Mouse (Mus musculus): ENCODE measurements around the gene Acacb. TPM values are rescaled to one million over a fixed set of nuclear protein-coding genes. Genes with fewer than 3 reads are reported as not detected.
A peak's percentile ranks its signal among the peaks of the same experiment; 100 is the strongest.

Acacb gene
- 1.7 and 2.3 TPM in 2 replicates for polyA plus RNA-seq (2014; fragmentation: Nextera tagmentation; extraction: Ambion mirVana)

DNA sequence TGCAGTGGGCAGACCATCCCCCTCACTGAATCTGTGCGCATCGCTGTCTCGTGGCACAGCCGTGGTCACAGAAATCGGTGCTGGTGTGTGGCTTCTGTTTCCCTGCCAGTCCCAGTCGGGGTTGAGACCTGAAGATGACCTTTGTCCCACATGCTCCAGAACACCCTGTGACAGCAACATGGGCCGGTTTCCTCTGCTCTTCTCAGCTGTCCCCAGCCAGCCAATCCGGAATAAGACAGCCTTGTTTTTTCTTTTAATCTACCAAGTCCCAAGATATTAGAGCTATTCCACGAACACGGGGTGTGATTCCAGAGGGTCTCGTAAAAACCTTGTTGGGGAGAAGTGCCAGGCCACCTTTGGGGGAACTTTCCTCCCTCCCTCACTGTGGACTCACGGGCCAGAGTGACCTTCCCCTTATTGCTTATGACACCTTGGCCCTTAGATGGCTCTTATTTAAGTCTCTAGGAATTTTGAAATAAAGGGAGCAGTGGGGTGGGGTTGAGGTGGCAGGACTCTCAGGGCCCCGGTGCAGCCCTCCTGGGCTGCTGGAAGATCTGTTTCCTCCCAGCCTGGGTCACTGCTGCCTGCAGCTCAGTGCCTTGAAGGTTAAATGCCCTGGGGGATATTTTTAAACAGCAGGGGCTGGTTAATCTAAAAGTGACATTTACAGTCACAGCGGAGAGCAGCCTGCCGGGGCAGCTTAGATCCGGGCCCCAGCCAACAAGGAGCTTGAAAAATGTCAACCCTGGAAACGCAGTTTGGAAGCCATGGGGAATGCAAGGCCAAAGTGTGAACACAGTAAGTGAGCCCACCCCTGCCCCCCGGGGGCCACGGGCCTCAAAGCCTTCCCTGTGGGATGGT lies at the start of gene Acacb:
TSS of gene Acacb (plus strand) at position 508 of the 861 bp plus-strand sequence.
- Histone ChIP-seq H3K9ac (0 out of 2 replicates have a peak within 1 kb of the TSS, but pooled peaks have one; percentile 23), H3K4me3 (ENCODE audit: low read depth, low read length) (no peak within 1 kb of the TSS), H3K4me1 (ENCODE audit: insufficient read depth) (no peaks in the 10 kb centered on the region), H3K27ac (ENCODE audit: low read depth) (peak within 1 kb of the TSS; percentile 16; the same call in 1 of the 2 replicates), H3K9me3 (ENCODE audit: low read depth, low read length) (no peaks in the 10 kb centered on the region), H3K27me3 (ENCODE audit: insufficient read depth, low read length) (no peaks in the 10 kb centered on the region), H3K4me2 (no peak within 1 kb of the TSS), H3K36me3 (ENCODE audit: insufficient read depth) (no peaks in the 10 kb centered on the region)
- no peak for TF ChIP-seq CTCF (IDR thresholded peaks at IDR 0.05; ENCODE audit: low read depth)
- 34% methylated on average over 19 of the region's 19 CpGs for WGBS
- ATAC-seq (ENCODE audit: insufficient read depth) (no peak), DNase-seq (no peak)

DNA sequence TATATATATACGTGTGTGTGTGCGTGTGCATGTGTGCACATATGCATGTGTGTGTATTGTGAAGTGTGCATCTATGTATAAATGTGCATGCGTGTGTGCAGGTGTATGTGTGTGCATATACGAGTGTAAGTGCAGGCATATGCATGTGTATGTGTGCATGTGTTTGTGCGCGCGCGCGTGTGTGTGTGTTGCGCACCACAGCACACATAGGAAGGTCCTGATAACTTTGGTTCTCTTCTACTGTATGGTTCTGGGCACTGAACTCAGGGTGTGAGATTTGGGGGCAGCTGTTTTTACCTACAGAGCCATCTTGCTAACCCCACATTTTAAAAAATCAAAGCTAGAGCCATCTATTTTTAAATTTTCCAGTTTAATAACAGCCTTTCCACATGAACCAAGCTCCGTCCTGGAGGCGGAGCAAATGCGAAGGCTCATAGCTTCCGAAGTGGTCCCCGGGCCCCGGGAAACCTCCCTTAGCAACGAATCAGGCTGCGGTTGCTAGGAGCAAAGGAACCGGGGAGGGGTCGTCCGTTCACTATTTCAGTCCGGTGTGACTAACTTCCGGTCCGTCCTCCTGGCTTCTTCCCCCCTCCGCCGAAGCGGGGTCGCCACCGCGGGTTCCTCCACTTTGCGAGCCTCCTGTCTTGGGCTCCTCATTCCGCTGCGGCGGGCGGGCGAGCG lies 46.5 kb upstream of the Acacb start:
- Histone ChIP-seq H3K9me3 (ENCODE audit: low read depth, low read length) (no peaks in the 10 kb centered on the region), H3K4me2 (peak overlapping the region; percentile 94), H3K9ac (peak overlapping the region; percentile 89), H3K4me3 (ENCODE audit: low read depth, low read length) (peak overlapping the region; percentile 91), H3K4me1 (ENCODE audit: insufficient read depth) (peaks cover 9% of the 10 kb centered on the region), H3K36me3 (ENCODE audit: insufficient read depth) (peaks cover 16% of the 10 kb centered on the region; the same call in 1 of the 2 replicates), H3K27me3 (ENCODE audit: insufficient read depth, low read length) (no peaks in the 10 kb centered on the region), H3K27ac (ENCODE audit: low read depth) (peak overlapping the region; percentile 46; the same call in 1 of the 2 replicates)
- no peak for TF ChIP-seq CTCF (IDR thresholded peaks at IDR 0.05; ENCODE audit: low read depth)
- WGBS = 8% methylated on average over 37 of the region's 37 CpGs
- ATAC-seq (ENCODE audit: insufficient read depth) (peak; percentile 92), DNase-seq (peak; percentile 96)

DNA sequence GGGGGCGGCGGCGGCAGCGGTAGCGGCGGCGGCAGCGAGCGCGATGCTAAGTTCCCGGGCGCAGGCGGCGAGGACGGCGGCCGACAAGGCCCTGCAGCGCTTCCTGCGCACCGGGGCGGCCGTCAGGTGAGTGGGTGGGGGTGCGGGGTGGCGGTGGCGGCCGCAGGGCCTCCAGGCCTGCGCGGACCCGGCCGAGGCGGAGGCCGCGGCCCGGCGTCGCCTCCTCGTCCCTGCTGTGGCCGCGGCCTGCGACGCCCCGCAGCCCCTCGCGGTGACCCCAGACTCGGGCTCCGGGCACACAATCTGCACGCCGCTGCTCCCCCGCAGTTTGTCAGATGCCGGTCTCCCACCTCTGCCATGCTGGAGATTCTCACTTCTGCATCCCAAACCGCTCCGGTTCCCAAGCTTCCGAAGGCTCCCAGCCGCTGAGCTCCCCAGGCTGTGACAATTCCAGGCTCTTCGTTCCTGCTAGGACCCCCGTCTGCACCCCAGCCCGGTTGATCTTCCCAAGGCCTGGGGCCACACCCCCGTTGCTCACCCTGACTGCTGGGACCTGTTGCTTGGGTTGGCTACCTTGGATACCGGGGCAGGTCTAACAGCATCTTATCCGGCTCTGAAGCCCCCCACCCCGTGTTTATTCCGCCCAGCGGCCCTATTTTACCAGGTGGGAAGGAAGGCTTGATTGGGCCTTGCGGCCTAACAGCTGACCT lies 45.8 kb upstream of the Acacb start:
- peak; percentile 74 for ATAC-seq (ENCODE audit: insufficient read depth)
- Histone ChIP-seq H3K4me1 (ENCODE audit: insufficient read depth) (peaks cover 9% of the 10 kb centered on the region), H3K27me3 (ENCODE audit: insufficient read depth, low read length) (no peaks in the 10 kb centered on the region), H3K36me3 (ENCODE audit: insufficient read depth) (peaks cover 23% of the 10 kb centered on the region; the same call in 1 of the 2 replicates), H3K4me2 (peak overlapping the region; percentile 94), H3K9ac (peak overlapping the region; percentile 89), H3K9me3 (ENCODE audit: low read depth, low read length) (no peaks in the 10 kb centered on the region), H3K27ac (ENCODE audit: low read depth) (peak overlapping the region; percentile 46; the same call in 1 of the 2 replicates), H3K4me3 (ENCODE audit: low read depth, low read length) (peak overlapping the region; percentile 91)
- TF ChIP-seq CTCF (IDR thresholded peaks at IDR 0.05; ENCODE audit: low read depth) = no peak
- WGBS = 2% methylated on average over 62 of the region's 64 CpGs
- peak; percentile 16 for DNase-seq

DNA sequence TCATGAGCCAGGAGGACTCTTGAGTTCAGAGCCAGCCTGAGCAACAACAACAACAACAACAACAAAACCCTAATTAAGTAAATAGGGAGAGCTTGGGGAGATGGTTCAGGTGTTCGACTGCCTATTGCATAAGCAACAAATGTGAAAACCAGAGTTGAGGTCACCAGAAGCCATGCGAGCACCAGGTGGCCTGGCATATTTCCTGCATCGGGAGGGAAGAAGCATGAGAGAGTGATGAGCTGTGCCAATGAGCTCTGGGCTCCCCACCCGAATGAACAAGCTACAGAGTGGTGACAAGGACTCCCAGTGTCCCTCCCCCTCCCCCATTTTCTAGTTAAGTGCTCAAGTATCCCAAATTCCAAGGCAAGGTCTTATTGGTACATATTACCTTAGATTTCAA lies 44.5 kb upstream of the Acacb start:
- no peak overlapping the region for H3K9ac ChIP-seq
- 83% methylated on average over 4 of the region's 4 CpGs for WGBS
- no peaks in the 10 kb centered on the region for H3K27me3 ChIP-seq (ENCODE audit: insufficient read depth, low read length)
- H3K36me3 ChIP-seq (ENCODE audit: insufficient read depth) = peaks cover 36% of the 10 kb centered on the region; the same call in 1 of the 2 replicates
- TF ChIP-seq CTCF (IDR thresholded peaks at IDR 0.05; ENCODE audit: low read depth) = no peak
- H3K4me3 ChIP-seq (ENCODE audit: low read depth, low read length) = no peak overlapping the region
- DNase-seq (no peak), ATAC-seq (ENCODE audit: insufficient read depth) (no peak)
- peaks cover 9% of the 10 kb centered on the region for H3K4me1 ChIP-seq (ENCODE audit: insufficient read depth)
- H3K27ac ChIP-seq (ENCODE audit: low read depth) = no peak overlapping the region
- H3K4me2 ChIP-seq = no peak overlapping the region
- no peaks in the 10 kb centered on the region for H3K9me3 ChIP-seq (ENCODE audit: low read depth, low read length)

DNA sequence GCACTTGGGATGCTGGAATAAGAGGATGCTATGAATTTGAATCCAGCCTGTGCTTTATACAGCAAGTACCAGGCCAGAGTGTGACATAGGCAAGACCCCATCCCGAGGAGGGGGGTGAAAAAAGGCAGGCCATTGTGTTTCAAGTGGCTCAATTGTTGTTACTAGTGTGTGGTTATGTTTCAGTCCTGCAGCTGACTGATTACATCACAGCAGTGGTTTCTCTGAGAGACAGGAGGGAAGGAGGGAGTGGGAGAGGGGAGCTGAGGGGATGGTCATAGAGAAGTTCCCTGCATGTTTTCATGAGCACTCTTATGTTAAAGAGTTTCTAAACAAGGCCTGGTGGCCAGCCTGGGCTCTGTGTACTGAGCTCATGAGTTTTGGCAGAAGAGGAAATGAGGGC lies 43.5 kb upstream of the Acacb start:
- TF ChIP-seq CTCF (IDR thresholded peaks at IDR 0.05; ENCODE audit: low read depth) = no peak
- no peaks in the 10 kb centered on the region for H3K9me3 ChIP-seq (ENCODE audit: low read depth, low read length)
- no peak overlapping the region for H3K27ac ChIP-seq (ENCODE audit: low read depth)
- H3K27me3 ChIP-seq (ENCODE audit: insufficient read depth, low read length) = no peaks in the 10 kb centered on the region
- H3K9ac ChIP-seq = no peak overlapping the region
- peaks cover 9% of the 10 kb centered on the region for H3K4me1 ChIP-seq (ENCODE audit: insufficient read depth)
- ATAC-seq (ENCODE audit: insufficient read depth) = no peak
- WGBS = 83% methylated on average over 1 of the region's 1 CpGs
- H3K4me3 ChIP-seq (ENCODE audit: low read depth, low read length) = no peak overlapping the region
- peaks cover 38% of the 10 kb centered on the region; the same call in 1 of the 2 replicates for H3K36me3 ChIP-seq (ENCODE audit: insufficient read depth)
- no peak overlapping the region for H3K4me2 ChIP-seq
- DNase-seq = no peak

DNA sequence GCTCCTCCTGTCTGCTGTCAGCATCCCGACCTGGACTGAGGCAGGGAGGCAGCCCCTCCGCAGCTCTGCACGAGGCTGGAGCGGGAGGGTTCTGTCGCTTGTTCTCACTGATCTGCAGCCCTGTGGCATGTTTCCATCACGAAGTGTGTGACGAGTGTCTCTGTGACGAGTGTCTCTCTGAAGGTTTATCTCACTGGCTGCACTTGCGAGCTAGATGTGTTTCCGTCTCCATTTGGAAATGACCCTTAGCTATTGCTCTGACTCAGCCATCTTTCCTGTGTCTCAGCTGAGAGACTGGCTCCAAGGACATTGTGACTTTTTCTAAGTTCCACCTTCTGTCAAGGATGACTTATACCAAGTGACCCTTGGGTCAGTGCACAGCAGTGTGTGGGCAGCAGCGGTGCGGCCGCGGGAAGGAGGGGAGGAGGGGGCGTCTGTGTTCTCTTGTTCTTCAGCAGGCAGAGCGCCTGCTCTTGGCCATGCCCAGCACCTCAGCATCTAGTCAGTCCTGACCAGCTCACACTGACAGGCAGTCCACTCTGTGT lies 39.9 kb upstream of the Acacb start:
- Histone ChIP-seq H3K4me3 (ENCODE audit: low read depth, low read length) (no peak overlapping the region), H3K4me1 (ENCODE audit: insufficient read depth) (no peaks in the 10 kb centered on the region), H3K9ac (no peak overlapping the region), H3K4me2 (no peak overlapping the region), H3K27ac (ENCODE audit: low read depth) (no peak overlapping the region), H3K27me3 (ENCODE audit: insufficient read depth, low read length) (no peaks in the 10 kb centered on the region), H3K36me3 (ENCODE audit: insufficient read depth) (peaks cover 71% of the 10 kb centered on the region), H3K9me3 (ENCODE audit: low read depth, low read length) (no peaks in the 10 kb centered on the region)
- no peak for TF ChIP-seq CTCF (IDR thresholded peaks at IDR 0.05; ENCODE audit: low read depth)
- ATAC-seq (ENCODE audit: insufficient read depth) = no peak
- WGBS = 76% methylated on average over 16 of the region's 16 CpGs
- DNase-seq = no peak
